Comparison of ENCODE assay signal across 8 mouse cellular contexts in the genomic region with DNA sequence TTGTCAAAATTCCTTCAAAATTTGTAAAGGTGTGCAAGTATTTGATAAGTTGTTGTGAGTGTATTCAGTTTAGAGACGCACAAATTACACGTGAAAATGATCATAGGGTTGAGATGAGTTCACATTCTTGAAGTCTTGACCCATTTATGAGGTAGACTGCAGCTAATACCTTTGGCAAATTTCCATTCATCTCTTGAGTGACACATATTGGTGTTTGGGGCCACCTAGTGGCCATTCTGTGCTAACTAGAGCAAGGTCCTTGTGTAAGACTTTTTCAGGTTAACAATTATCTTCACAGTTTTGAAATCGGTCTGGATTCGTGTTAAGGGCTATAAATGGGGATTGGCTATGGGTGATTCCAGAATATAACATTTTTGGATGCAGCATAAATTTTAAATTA. TPM values are rescaled to one million over a fixed set of nuclear protein-coding genes. Genes with fewer than 3 reads are reported as not detected.
DNase-seq lines count a peak whose midpoint lies in the region; ATAC-seq and TF ChIP-seq lines count a peak whose summit lies in the region.

No protein-coding gene starts in this region.

- peak; percentile 72 for TF ChIP-seq CTCF in heart, adult 2 months (IDR thresholded peaks at IDR 0.05)
- peak; percentile 81 for TF ChIP-seq CTCF in stomach, postnatal 0 days (IDR thresholded peaks at IDR 0.05; ENCODE audit: low read depth)

- H3K27me3 ChIP-seq in heart, adult 2 months (ENCODE audit: control insufficient read depth, insufficient read depth, low read length) = no peaks in the 10 kb centered on the region
- H3K27me3 ChIP-seq in heart, embryonic 11.5 days (ENCODE audit: control insufficient read depth, insufficient read depth, low read length) = no peaks in the 10 kb centered on the region
- H3K27me3 ChIP-seq in stomach, postnatal 0 days (ENCODE audit: control insufficient read depth, insufficient read depth, low read length) = no peaks in the 10 kb centered on the region

- no peak overlapping the region for H3K4me3 ChIP-seq in heart, adult 2 months
- H3K4me3 ChIP-seq in heart, embryonic 11.5 days (ENCODE audit: low read depth, low read length) = no peak overlapping the region
- no peak overlapping the region for H3K4me3 ChIP-seq in stomach, postnatal 0 days (ENCODE audit: low read depth, low read length)

- H3K79me2 ChIP-seq in heart, adult 2 months (replicated peaks; ENCODE audit: control insufficient read depth, insufficient read depth, low read length) = no peaks in the 10 kb centered on the region

- no peak overlapping the region for H3K27ac ChIP-seq in heart, adult 2 months
- H3K27ac ChIP-seq in heart, embryonic 11.5 days (ENCODE audit: low read depth, low read length) = no peak overlapping the region
- H3K27ac ChIP-seq in stomach, postnatal 0 days (replicated peaks) = no peak overlapping the region

- no peaks in the 10 kb centered on the region for H3K36me3 ChIP-seq in heart, adult 2 months (ENCODE audit: control insufficient read depth, insufficient read depth, low read length)
- H3K36me3 ChIP-seq in heart, embryonic 11.5 days (ENCODE audit: control insufficient read depth, insufficient read depth, low read length) = no peaks in the 10 kb centered on the region
- H3K36me3 ChIP-seq in stomach, postnatal 0 days (ENCODE audit: control insufficient read depth, insufficient read depth, low read length) = no peaks in the 10 kb centered on the region

- no peak for ATAC-seq in heart, embryonic 11.5 days (replicated peaks; ENCODE audit: insufficient number of reproducible peaks, low FRiP score, low TSS enrichment)
- ATAC-seq in stomach, postnatal 0 days (ENCODE audit: low FRiP score, low TSS enrichment) = no peak

- no peak overlapping the region for H3K4me2 ChIP-seq in heart, embryonic 11.5 days
- H3K4me2 ChIP-seq in stomach, postnatal 0 days (replicated peaks; ENCODE audit: low read depth) = no peak overlapping the region

- H3K9ac ChIP-seq in heart, adult 2 months (ENCODE audit: low read depth, low read length) = no peak overlapping the region
- no peak overlapping the region for H3K9ac ChIP-seq in heart, embryonic 11.5 days (ENCODE audit: low read depth, low read length)
- H3K9ac ChIP-seq in stomach, postnatal 0 days (ENCODE audit: low read length) = no peak overlapping the region

- TF ChIP-seq EP300 in heart, adult 2 months (IDR thresholded peaks at IDR 0.05; ENCODE audit: insufficient read depth, low read depth, low read length) = no peak
- no peak for TF ChIP-seq EP300 in stomach, postnatal 0 days (optimal IDR thresholded peaks at IDR 0.05)

- no peak for DNase-seq in heart, adult 2 months
- DNase-seq in A20 (ENCODE audit: low read depth, low spot score) = peak; percentile 71
- DNase-seq in adrenal gland, postnatal 10 days = peak; percentile 62
- DNase-seq in embryo, embryonic 9.5 days (ENCODE audit: extremely low spot score) = peak; percentile 49
- DNase-seq in kidney, adult 9 months = peak; percentile 61
- peak; percentile 29 for DNase-seq in lung, postnatal 10 days
- DNase-seq in stomach, postnatal 0 days (ENCODE audit: low spot score) = peak; percentile 52

- intact Hi-C loops in heart, adult 2 months (cut with DNase I) = no loop called here

- TF ChIP-seq POLR2A in heart, adult 2 months (IDR thresholded peaks at IDR 0.05; ENCODE audit: insufficient read depth, low read depth, low read length) = no peak

- no peaks in the 10 kb centered on the region for H3K4me1 ChIP-seq in heart, adult 2 months (ENCODE audit: control insufficient read depth, insufficient read depth, low read length)
- no peaks in the 10 kb centered on the region for H3K4me1 ChIP-seq in heart, embryonic 11.5 days (ENCODE audit: control insufficient read depth, insufficient read depth, low read length)
- H3K4me1 ChIP-seq in stomach, postnatal 0 days (replicated peaks; ENCODE audit: control insufficient read depth, insufficient read depth) = no peaks in the 10 kb centered on the region

- WGBS in heart, adult 2 months = 13% methylated on average over 4 of the region's 4 CpGs
- 24% methylated on average over 4 of the region's 4 CpGs for WGBS in heart, embryonic 11.5 days (ENCODE audit: insufficient replicate concordance)
- 16% methylated on average over 4 of the region's 4 CpGs for WGBS in stomach, postnatal 0 days

- no peaks in the 10 kb centered on the region for H3K9me3 ChIP-seq in heart, embryonic 11.5 days (replicated peaks; ENCODE audit: control insufficient read depth, low read length)
- no peaks in the 10 kb centered on the region for H3K9me3 ChIP-seq in stomach, postnatal 0 days (ENCODE audit: control insufficient read depth, low read length)

RNA-seq across cellular contexts. Expression of gene Cdh10, which starts 13.5 kb away (rescaled TPM):
- total RNA-seq in heart, adult 2 months (2021) = not detected
- 0.06 and 0.10 TPM in 2 replicates for polyA plus RNA-seq in heart, adult 2 months (2012; rRNA removed)
- 2.3 TPM in 2 replicates for polyA plus RNA-seq in heart, embryonic 11.5 days (2014; fragmentation: Nextera tagmentation; extraction: Ambion mirVana)
- total RNA-seq in adrenal gland, postnatal 10 days (2021) = under 1 TPM; 0.36 to 0.55 TPM
- polyA plus RNA-seq in stomach, postnatal 0 days (2015; fragmentation: Nextera tagmentation; extraction: Ambion mirVana) = 0.27 and 0.42 TPM in 2 replicates

Comparison
In these comparisons a context has a peak if more than half of its experiments do, and no peak if none do; other contexts are left out.
1. DNase-seq: peak in A20 (single experiment), adrenal gland, postnatal 10 days (single experiment), embryo, embryonic 9.5 days (single experiment), kidney, adult 9 months (single experiment), lung, postnatal 10 days (single experiment) and stomach, postnatal 0 days (single experiment); none in heart, adult 2 months (0 of 2).